Mouse (Mus musculus): ENCODE data around the gene Mrps17.

DNA sequence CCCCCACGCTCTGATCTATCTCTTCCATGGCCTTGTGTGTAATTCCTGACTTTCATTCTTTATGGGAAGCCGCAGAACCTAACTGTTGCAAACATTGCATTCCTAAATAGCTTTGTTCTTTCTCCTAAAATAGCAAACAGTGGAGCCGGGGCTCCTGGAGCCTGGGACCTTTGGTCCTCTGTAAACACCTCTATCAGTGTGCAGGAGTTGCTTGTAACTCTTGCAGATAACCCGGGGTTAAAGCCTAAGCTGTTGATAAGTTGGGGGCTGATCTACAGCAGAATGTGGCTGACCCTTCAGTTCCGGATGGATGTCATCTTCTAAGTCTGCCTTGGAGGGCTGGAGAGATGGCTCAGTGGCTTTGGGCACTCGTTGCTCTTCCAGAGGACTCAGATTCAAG lies 28.8 kb downstream of the Mrps17 start:
- TF ChIP-seq CTCF (conservative IDR thresholded peaks at IDR 0.05; ENCODE audit: low read length), result no peak
- TF ChIP-seq POU5F1 (IDR thresholded peaks at IDR 0.05; ENCODE audit: borderline replicate concordance, low read length), result no peak
- no peak for TF ChIP-seq NANOG (IDR thresholded peaks at IDR 0.05; ENCODE audit: borderline replicate concordance, low read length)
